Mouse (Mus musculus) limb, embryonic 12.5 days (tissue): ENCODE results near the gene Npas2. TPM values are rescaled to one million over a fixed set of nuclear protein-coding genes. Genes with fewer than 3 reads are reported as not detected.

Experiments
- ATAC-seq: fragments of 200-750 bp; cut with Nextera tagmentation; 2 replicates; pipeline ENCODE4 v1.8.0; 2017; ENCODE audit warnings: low read depth, moderate TSS enrichment; ENCODE audit not compliant: insufficient number of reproducible peaks, insufficient read depth, low FRiP score, low TSS enrichment
- H3K27ac ChIP-seq: fragments of 300-500 bp; sonication (generic); 2 replicates; pipeline ENCODE4 v1.5.1; 2016; ENCODE audit warnings: mild to moderate bottlenecking, moderate library complexity
- H3K27me3 ChIP-seq: fragments of 300-500 bp; sonication (generic); 2 replicates; pipeline ENCODE4 v1.6.1; 2016; ENCODE audit warnings: mild to moderate bottlenecking, moderate library complexity
- H3K36me3 ChIP-seq: fragments of 300-500 bp; sonication (generic); 2 replicates; pipeline ENCODE4 v1.6.1; 2016; ENCODE audit warnings: mild to moderate bottlenecking, moderate library complexity
- H3K4me1 ChIP-seq: fragments of 300-500 bp; sonication (generic); replicated peaks from 2 replicates; pipeline ENCODE4 v1.6.1; 2016
- H3K4me2 ChIP-seq: fragments of 300-500 bp; sonication (generic); 2 replicates; pipeline ENCODE4 v1.6.1; 2016; ENCODE audit warnings: mild to moderate bottlenecking, moderate library complexity
- H3K4me3 ChIP-seq: fragments of 300-500 bp; sonication (generic); replicated peaks from 2 replicates; pipeline ENCODE4 v1.5.1; 2016; ENCODE audit warnings: mild to moderate bottlenecking
- H3K9ac ChIP-seq: fragments of 300-500 bp; sonication (generic); replicated peaks from 2 replicates; pipeline ENCODE4 v1.6.1; 2016; ENCODE audit warnings: mild to moderate bottlenecking, moderate library complexity
- H3K9me3 ChIP-seq: fragments of 300-500 bp; sonication (generic); 2 replicates; pipeline ENCODE4 v1.6.1; 2016; ENCODE audit warnings: mild to moderate bottlenecking, moderate library complexity
- WGBS: fragments of 180-500 bp; shearing (Covaris S2); methylation state at CpG from one replicate; pipeline ENCODE4 v1.1.7; 2016; 5-methylcytosine and 5-hydroxymethylcytosine counted together
- polyA plus RNA-seq: library from polyadenylated mRNA; unstranded; fragments of >200 nt; fragmentation: Nextera tagmentation; extraction: Ambion mirVana; gene quantifications from 2 replicates; pipeline ENCODE4 v1.2.1, GENCODE M21; 2016

Gene Npas2
- polyA plus RNA-seq, 1 experiment from 2014 or later, result 0.29 TPM

- ATAC-seq, result peak; percentile 40; the same call in 1 of the 2 replicates
- Histone ChIP-seq H3K36me3 (no peaks in the 10 kb centered on the region), H3K4me2 (peak overlapping the region; percentile 48), H3K27ac (no peak overlapping the region), H3K9ac (no peak overlapping the region), H3K27me3 (peaks cover 4% of the 10 kb centered on the region; the same call in 1 of the 2 replicates), H3K9me3 (no peaks in the 10 kb centered on the region), H3K4me3 (peak overlapping the region; percentile 18), H3K4me1 (peaks cover 3% of the 10 kb centered on the region)
- WGBS, result 27% methylated on average over 24 of the region's 24 CpGs
These were observed 168.4 kb downstream of the Npas2 start for GRCm38 (mm10) chr1:39361754-39362514.

- no peak for ATAC-seq
- Histone ChIP-seq H3K36me3 (no peaks in the 10 kb centered on the region), H3K4me2 (0 out of 2 replicates have a peak overlapping the region, but pooled peaks have one; percentile 48), H3K9me3 (no peaks in the 10 kb centered on the region), H3K4me1 (peaks cover 6% of the 10 kb centered on the region), H3K27ac (no peak overlapping the region), H3K9ac (no peak overlapping the region), H3K27me3 (peaks cover 4% of the 10 kb centered on the region; the same call in 1 of the 2 replicates), H3K4me3 (no peak overlapping the region)
- 58% methylated on average over 7 of the region's 7 CpGs for whole genome bisulfite sequencing
These were observed 169.0 kb downstream of the Npas2 start for GRCm38 (mm10) chr1:39362515-39362893.

- no peak for ATAC-seq
- 57% methylated on average over 1 of the region's 1 CpGs for WGBS
- Histone ChIP-seq H3K4me2 (no peak overlapping the region), H3K27ac (no peak overlapping the region), H3K9ac (no peak overlapping the region), H3K36me3 (peaks cover 15% of the 10 kb centered on the region), H3K4me1 (peaks cover 17% of the 10 kb centered on the region), H3K9me3 (no peaks in the 10 kb centered on the region), H3K27me3 (peaks cover 4% of the 10 kb centered on the region; the same call in 1 of the 2 replicates), H3K4me3 (no peak overlapping the region)
These were observed 172.0 kb downstream of the Npas2 start for GRCm38 (mm10) chr1:39365562-39365961.

- Histone ChIP-seq H3K27me3 (no peaks in the 10 kb centered on the region; the same call in 1 of the 2 replicates), H3K9me3 (no peaks in the 10 kb centered on the region), H3K27ac (no peak overlapping the region), H3K4me1 (peaks cover 17% of the 10 kb centered on the region), H3K4me2 (peak overlapping the region; percentile 57), H3K4me3 (peak overlapping the region; percentile 92), H3K36me3 (peaks cover 30% of the 10 kb centered on the region), H3K9ac (peak overlapping the region; percentile 51)
- 27% methylated on average over 6 of the region's 6 CpGs for WGBS
- ATAC-seq, result no peak
These were observed 173.5 kb downstream of the Npas2 start for GRCm38 (mm10) chr1:39367045-39367444.

DNA sequence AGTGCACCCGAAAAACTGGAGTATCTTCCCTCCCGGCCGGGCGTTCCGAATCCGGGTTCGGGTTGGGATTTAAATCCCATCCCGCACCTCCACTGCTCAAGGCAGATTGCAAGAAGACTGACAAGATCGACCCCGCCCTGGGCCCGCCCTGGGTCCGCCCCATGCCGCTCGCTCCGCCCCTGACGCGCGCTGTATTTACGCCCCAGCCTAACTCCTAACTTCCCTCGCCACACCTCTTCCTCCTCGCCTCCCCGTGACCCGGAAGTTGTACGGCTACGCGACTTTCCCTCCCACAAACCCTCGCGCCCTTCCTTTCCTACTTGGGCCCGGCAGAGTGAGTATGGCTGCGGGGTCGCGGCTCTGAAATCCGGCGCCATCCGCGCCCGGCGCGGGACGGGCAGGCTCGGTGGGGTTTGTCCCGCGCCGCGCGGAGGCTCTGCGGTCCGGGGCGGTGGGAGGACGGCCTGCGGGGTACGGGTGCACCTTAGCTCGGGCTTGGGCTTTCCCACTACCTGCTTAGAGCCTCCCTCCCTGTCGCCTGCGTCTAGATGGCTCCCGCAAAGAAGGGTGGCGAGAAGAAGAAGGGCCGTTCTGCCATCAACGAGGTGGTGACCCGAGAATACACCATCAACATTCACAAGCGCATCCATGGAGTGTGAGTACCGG lies 174.2 kb downstream of the Npas2 start, which contains the start of gene Rpl31:
Rpl31 (plus strand) TSS at position 242 of the 666 bp plus-strand sequence.
- ATAC-seq, result peak; percentile 99

GRCm38 (mm10) chr1:39368267-39368841 lies 174.8 kb downstream of the Npas2 start:
- peak; percentile 20; the same call in 1 of the 2 replicates for ATAC-seq
- under 1% methylated on average over 34 of the region's 34 CpGs for WGBS

More for the DNA sequence above, 174.2 kb downstream of the Npas2 start, which contains the start of gene Rpl31:
- Histone ChIP-seq H3K4me3 (peak within 1 kb of the TSS; percentile 92), H3K9ac (peak within 1 kb of the TSS; percentile 97), H3K4me1 (peaks cover 17% of the 10 kb centered on the region), H3K27me3 (no peaks in the 10 kb centered on the region), H3K4me2 (peak within 1 kb of the TSS; percentile 95), H3K27ac (peak within 1 kb of the TSS; percentile 90), H3K9me3 (no peaks in the 10 kb centered on the region), H3K36me3 (peaks cover 37% of the 10 kb centered on the region)
- under 1% methylated on average over 61 of the region's 62 CpGs for whole genome bisulfite sequencing

DNA sequence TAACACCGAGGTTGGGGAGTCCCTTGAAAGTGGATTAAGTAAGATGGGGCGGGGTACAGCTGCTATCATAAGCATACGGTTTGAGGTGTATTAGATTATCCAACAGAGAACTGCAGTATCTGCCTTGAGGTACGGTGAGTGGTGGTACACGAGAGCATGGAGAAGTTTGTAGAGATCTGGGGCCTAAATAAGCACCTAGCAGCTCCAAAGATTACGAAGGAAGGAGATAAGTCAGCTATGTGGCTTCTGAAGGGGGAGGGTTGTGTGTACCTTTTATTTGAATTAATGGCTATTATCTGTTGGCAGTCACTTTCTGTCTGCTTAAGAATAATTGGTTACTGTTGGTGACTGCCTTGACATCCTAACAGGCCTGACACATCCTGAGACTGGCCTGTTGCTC lies 176.9 kb downstream of the Npas2 start:
- ATAC-seq, result no peak
- peaks cover 55% of the 10 kb centered on the region for H3K36me3 ChIP-seq
- WGBS, result 95% methylated on average over 6 of the region's 6 CpGs

More at GRCm38 (mm10) chr1:39368267-39368841, 174.8 kb downstream of the Npas2 start:
- H3K4me1 ChIP-seq, result peaks cover 17% of the 10 kb centered on the region
- H3K27ac ChIP-seq, result peak overlapping the region; percentile 90
- H3K27me3 ChIP-seq, result no peaks in the 10 kb centered on the region
- H3K9me3 ChIP-seq, result no peaks in the 10 kb centered on the region
- peak overlapping the region; percentile 97 for H3K9ac ChIP-seq
- peaks cover 43% of the 10 kb centered on the region for H3K36me3 ChIP-seq
- H3K4me2 ChIP-seq, result peak overlapping the region; percentile 95
- peak overlapping the region; percentile 92 for H3K4me3 ChIP-seq

DNA sequence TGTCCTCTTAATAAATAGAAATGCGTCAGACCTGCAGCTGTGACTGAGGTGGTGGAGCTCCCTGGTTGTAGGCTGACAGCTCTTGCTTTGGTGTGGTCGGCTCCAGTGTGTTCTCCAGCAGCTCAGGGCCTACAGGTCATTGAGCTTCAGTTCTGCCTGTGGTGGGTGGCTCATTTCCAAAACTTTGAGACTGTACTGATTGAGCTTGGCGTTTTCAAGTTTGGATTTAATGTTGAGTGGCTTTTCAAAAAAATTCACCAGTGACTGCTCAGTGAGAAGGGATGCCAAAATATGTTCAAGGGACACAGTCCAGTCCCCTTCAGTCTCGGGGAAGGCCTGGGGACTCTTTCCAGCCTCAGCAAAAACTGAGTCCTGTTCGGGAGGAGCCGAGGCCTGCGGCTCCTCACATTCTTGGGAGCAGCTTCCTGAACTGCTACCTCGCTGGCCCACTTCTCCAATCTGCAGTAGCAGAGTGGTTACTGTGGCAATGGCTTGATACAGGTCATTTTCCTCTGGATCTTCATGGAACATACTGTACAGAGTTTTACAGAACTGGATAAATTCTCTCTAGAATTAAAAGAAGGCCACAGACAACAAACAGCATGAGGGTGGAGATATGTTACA lies 178.8 kb downstream of the Npas2 start:
- peaks cover 12% of the 10 kb centered on the region for H3K4me1 ChIP-seq
- no peaks in the 10 kb centered on the region for H3K9me3 ChIP-seq
- peaks cover 60% of the 10 kb centered on the region for H3K36me3 ChIP-seq
- H3K27ac ChIP-seq, result no peak overlapping the region
- no peaks in the 10 kb centered on the region for H3K27me3 ChIP-seq
- H3K4me2 ChIP-seq, result no peak overlapping the region
- H3K9ac ChIP-seq, result no peak overlapping the region
- H3K4me3 ChIP-seq, result no peak overlapping the region
- ATAC-seq, result no peak
- 87% methylated on average over 8 of the region's 8 CpGs for WGBS

More for the DNA sequence above, 176.9 kb downstream of the Npas2 start:
- peaks cover 17% of the 10 kb centered on the region for H3K4me1 ChIP-seq
- no peaks in the 10 kb centered on the region for H3K27me3 ChIP-seq
- no peak overlapping the region for H3K27ac ChIP-seq
- no peak overlapping the region for H3K9ac ChIP-seq
- H3K4me3 ChIP-seq, result no peak overlapping the region
- H3K9me3 ChIP-seq, result no peaks in the 10 kb centered on the region
- H3K4me2 ChIP-seq, result no peak overlapping the region

DNA sequence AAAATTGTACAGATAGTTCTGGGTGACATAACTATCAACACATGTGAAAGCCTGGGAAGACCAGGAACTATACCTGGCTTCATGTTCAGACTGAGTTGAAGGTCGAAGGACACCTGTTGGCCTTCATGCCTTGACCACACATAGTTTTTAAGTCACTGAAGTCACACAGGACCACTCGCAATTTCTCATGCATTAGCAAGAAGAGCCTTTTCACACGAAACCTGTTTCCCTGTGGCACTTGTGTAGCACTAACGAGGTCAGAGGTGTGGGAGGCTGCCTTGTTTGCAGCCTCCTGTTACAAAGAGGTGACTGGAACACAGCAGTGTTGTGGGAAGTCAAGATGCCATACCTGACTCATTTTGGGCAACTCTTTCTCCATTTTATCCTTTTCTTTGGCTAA lies 179.8 kb downstream of the Npas2 start:
- Histone ChIP-seq H3K36me3 (peaks cover 60% of the 10 kb centered on the region), H3K9ac (no peak overlapping the region), H3K4me1 (peaks cover 12% of the 10 kb centered on the region), H3K9me3 (no peaks in the 10 kb centered on the region), H3K4me3 (no peak overlapping the region), H3K27ac (no peak overlapping the region), H3K4me2 (no peak overlapping the region), H3K27me3 (no peaks in the 10 kb centered on the region)
- ATAC-seq, result no peak
- WGBS, result 61% methylated on average over 4 of the region's 4 CpGs

- 91% methylated on average over 5 of the region's 5 CpGs for WGBS
- no peaks in the 10 kb centered on the region for H3K9me3 ChIP-seq
- peaks cover 4% of the 10 kb centered on the region for H3K4me1 ChIP-seq
- no peak; the same call in 1 of the 2 replicates for ATAC-seq
- H3K4me2 ChIP-seq, result no peak overlapping the region
- no peak overlapping the region for H3K4me3 ChIP-seq
- no peak overlapping the region for H3K9ac ChIP-seq
- H3K27me3 ChIP-seq, result no peaks in the 10 kb centered on the region
- H3K36me3 ChIP-seq, result peaks cover 57% of the 10 kb centered on the region
- no peak overlapping the region for H3K27ac ChIP-seq
These were observed 180.8 kb downstream of the Npas2 start for GRCm38 (mm10) chr1:39374231-39374809.
